Mouse (Mus musculus) NIH3T3 (cell line): ENCODE results near the gene Ptprb.

Source experiments
- DNase-seq: peaks from one replicate; pipeline ENCODE4 v3.0.0-alpha.2; 2012; ENCODE audit warnings: low read depth

Gene Ptprb

DNA sequence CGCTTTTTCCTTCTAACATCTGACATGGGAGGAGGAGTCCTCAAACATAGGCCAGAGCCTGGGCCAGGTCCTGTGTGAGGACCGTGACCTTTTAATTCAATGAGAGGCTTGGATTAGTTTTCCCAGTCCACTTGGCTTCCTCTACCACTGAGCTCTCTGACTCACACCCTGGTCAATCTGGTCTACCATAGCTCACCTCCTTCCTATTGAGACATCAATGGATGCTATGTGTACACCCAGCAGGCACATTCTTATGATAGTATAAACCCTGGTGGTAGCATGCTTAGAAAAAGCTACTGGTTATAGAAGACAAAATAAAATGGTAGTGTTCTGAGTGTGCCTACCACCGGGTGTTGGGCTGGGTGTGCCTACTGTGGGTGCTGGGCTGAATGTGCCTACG lies 21.1 kb downstream of the Ptprb start:
- peak; percentile 40 for DNase-seq

DNA sequence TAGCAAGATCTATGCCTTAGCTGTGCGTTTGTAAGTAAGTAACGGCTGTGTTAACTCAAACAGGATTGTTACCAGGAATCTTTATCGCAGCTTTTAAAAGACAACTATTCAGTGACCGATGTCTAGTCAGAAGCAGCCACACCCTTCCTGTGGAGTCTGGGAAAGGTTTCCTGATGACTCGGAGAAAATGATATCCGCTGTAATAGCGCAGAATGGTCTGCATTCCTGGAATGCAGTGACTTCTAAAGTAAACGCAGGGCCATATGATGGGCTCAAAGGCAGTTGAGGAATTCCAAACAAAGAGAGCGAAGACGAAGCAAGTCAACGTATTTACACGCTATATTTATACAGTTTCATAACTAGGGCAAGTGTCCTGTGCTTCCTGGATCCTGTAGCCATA lies 22.5 kb downstream of the Ptprb start:
- peak; percentile 24 for DNase-seq

DNA sequence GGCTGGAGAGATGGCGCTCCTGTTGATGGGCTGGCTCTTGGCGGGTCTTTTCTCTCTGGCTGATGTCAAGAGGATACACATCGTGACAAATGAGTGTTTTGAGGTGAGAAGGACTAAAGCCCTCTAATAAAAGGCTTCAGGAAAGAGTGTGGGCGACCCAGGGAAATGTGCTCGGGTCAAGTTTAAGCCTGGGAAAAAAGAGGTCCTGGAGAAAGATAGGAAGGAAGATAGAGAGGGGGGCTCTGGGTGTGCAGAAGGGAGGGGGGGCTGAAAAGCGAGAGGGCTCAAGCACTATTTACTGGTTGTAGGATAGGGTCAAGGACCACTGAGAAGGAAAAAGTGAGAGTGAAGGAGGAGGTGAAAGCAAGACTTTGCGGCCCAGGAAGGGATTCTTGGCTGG lies 25.5 kb downstream of the Ptprb start:
- no peak for DNase-seq

DNA sequence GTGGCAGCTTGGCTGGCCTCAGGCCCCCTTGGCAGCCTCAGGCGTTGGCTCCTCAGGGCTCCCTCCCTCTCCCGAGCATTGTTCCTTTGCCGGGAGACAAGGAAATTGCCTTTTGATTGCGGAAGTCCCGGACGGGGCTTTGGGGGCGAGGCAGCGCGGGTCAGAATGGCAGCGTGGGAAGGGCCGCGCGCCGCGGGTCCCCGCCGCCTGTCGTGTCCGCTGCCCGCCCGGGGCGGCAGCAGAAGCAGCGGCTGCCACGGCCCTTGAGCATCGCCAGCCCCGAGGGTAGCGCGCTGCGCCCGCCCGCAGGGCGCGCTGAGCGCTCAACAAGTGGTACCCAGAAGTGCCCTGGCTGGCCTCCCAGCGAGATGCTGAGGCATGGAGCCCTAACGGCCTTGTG lies 25.9 kb downstream of the Ptprb start:
- no peak for DNase-seq

DNA sequence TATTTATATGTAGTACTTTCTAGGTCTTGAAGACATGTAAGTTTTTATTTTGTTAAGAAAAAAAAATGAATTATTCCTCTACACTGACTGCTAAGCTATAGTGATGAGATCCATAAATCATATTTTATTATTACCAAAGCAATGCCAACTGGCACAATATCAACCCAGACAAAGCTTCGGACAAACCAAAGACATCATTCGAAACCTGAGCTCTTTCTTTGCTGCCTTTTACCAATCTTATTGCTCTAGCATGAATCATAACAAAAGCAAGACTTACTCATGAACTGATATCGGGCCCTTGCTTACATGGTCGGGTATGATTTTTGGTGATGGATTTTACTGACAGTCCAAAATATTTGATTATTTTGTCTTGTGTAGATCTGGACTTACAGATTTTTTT lies 29.0 kb downstream of the Ptprb start:
- DNase-seq, result peak; percentile 79

DNA sequence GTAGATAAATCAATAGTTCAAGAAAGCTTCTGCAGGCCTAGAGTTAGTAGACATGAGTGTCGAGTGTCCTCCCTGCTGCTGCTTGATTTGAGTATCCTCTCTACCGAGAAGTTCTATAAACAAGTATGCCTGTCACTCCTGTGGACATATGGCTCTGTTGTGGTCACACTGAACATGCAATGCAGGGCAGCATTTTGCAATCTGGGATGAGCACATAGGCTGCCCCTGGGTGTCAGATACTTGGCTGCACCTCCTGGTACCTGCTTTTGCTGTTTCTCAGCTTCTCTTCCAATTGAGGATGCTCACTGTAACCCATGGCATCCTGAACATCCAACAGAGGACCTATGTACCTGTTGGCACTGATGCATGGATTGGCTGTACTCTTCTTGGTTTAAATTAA lies 34.1 kb downstream of the Ptprb start:
- no peak for DNase-seq

DNA sequence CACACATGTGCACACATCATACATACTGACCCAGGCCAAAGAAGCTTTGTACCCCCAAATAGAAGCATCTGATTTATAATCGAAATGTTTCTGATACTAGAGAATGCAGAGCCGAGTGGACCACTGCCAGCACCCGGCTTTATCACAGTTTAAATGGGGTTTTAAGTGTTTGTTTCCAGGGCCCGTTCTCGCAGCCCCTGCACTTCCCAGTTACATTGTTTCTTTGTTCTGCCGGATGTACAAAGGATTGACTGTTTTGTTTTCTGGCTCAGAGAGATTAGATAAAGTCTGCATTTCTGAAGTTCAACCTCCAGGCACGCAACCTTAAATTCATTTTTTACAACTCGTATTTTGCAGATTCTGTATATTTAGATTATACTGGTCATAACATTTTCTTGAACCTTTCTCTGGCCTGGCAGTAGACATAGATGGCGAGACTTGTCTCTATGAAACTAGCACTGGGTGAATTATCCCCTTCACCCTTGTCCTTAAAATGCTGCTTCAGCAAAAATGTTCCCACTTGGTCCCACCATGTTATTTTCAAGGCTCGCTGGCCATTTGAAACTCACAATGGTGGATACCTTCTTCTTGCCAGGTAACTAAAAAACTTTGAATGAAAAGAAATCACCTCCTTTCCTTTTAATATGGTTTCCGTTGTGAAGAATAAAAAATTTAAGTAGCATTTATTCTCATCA lies 35.3 kb downstream of the Ptprb start:
- DNase-seq, result no peak

DNA sequence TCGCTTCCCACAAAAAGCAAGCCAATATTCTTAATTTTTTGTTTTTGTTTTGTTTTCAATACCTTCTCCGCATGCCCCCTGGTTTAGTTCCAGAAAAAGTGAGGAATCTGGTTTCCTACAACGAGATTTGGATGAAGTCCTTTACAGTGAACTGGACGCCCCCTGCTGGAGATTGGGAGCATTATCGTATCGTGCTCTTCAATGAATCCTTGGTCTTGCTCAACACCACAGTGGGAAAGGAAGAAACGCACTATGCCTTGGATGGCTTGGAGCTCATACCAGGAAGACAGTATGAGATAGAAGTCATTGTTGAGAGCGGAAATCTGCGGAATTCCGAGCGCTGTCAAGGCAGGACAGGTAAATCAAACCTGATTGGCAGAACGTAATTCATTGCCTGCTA lies 43.9 kb downstream of the Ptprb start:
- peak; percentile 96 for DNase-seq

DNA sequence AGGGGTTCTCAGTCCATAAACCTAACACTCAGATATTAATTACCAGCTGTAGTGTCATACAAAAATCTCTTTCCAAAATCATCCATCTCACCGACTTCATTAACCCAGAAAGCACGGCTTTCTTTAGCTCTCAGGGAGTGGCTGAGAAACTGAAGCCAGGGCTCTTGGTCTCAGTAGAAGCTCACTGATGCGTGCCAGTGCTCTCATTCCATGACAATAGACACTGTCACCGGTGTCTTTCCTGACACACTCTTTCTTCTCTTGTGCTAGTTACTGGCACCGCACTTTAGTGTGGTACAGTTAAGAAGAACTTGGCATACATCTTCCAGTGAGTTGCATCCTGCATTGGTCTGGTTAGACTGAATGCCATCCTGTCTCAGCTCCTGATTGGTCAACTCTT lies 53.8 kb downstream of the Ptprb start:
- no peak for DNase-seq

DNA sequence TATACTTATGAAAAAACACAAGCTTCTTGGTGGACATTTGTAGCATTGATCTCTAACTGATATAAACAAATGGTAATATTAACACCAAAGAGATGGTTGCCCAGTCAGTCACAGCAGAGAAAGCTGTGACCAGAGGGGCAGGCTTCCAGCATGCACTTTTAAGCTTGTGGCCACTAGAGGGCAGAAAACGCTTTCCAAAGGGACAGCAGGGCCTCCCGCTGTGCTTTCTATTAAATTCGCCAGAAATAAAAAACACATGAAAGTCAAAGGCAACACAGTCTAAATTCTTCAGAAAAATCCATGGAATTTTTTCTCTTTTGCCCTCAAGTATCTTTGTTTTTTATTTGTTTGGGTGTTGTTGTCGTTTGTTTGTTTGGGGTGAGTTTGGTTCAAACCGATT lies 55.1 kb downstream of the Ptprb start:
- peak; percentile 94 for DNase-seq

DNA sequence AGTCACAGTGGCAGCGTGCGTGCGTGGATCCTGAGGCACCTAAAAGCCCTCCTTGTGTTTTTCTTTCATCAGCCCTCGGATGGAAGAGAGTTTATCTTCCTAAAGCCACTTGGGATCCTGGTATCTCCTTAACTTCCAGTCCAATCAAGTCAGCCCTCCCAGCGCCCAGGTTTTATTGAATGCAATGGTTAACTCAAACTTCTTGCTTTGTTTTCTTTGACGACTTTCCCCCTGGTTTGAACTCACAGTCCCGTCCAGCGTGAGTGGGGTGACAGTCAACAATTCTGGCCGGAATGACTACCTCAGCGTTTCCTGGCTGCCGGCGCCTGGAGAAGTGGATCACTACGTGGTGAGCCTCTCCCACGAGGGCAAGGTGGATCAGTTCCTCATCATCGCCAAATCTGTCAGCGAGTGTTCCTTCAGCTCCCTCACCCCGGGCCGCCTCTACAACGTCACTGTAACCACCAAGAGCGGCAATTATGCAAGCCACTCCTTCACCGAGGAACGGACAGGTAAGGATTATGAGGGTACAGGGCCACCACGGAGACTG lies 55.7 kb downstream of the Ptprb start:
- no peak for DNase-seq

DNA sequence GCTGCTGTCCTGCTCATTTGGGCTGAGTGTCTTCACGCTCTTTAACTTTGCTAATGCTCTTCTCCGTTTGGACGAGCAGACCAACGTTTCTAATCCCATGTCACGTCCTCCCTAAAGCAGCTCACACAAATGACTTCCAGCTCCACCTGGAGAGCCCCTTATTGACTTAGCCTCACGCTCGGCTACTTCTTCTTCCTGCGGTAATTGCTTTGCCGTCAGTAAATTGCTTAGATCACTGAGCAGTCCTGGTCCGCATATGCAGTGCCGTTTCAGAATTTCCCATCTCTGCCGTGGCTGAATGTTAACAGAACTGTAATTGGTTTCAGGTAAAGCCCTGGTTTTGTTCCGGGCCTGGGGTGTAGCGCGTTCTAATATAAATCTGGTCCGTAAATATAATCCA lies 58.3 kb downstream of the Ptprb start:
- no peak for DNase-seq

DNA sequence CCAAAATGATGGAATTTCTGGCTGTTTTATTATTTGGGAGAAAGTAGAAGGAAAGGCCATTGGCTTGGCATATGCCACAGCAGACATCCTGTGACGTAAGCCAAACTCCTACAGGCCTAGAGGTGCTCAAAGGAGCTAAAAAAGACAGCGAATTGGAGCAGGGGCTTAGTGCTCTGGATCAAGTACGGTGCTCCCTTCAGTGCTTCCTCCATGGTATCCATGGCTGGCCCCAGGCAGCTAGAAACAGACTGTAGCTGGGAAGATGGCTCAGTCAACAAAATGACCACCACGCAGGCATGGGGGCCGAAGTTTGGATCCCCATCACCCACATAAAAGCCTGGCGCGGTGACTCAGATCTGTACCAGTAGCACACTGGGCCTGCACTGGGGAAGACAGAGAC lies 58.8 kb downstream of the Ptprb start:
- DNase-seq, result no peak

DNA sequence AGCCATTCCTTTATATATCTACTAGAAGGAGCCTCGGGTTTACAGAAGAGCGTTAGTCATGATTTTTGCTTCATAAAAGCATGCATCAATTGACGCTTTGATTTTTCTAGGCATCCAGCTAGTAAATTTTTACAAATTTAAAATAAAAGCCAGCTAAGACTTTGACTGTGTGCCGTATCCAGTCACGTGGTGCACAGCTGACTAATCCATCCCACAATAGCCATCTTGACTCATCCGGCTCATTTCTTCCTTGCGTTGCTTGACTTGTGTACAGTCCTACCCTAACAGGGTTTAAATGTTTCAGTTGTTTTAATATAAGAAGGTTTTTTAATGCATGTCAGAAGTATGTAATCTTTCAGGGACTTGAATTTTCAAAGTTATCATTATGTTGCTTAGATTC lies 60.0 kb downstream of the Ptprb start:
- peak; percentile 38 for DNase-seq

DNA sequence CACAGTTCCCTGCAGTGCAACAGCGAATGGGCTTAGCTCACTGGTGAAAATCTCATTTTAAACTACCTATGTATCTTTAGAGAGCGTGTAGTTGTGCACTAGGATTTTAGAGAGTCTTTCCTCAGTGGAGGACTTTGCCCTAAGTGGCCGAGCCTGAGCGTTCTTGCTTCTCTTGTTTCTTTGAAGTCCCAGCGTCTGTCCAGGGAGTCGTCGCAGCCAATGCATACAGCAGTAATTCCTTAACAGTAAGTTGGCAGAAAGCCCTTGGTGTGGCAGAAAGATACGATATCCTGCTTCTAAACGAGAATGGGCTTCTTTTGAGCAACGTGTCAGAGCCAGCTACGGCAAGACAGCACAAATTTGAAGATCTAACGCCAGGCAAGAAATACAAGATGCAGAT lies 65.9 kb downstream of the Ptprb start:
- DNase-seq, result no peak

DNA sequence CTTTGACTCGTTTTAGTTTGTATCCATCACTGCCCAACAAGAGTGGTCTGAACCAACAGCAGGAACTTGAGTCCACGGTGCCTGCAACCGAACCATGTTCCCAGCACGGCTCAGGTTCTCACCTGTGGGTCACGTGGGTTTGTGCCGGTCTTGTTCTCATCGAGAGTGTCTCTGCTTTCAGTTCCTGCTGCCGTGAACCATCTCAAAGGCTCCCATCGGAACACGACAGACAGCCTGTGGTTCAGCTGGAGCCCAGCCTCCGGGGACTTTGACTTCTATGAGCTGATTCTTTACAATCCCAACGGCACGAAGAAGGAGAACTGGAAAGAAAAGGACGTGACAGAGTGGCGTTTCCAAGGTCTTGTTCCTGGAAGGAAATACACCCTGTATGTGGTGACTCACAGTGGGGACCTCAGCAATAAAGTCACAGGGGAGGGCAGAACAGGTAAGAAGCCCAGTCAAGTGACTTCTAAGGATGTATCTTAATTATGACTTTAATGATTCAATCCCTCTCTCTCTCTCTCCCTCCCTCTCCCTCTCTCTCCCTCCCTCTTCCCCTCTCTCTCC lies 71.4 kb downstream of the Ptprb start:
- DNase-seq, result no peak

DNA sequence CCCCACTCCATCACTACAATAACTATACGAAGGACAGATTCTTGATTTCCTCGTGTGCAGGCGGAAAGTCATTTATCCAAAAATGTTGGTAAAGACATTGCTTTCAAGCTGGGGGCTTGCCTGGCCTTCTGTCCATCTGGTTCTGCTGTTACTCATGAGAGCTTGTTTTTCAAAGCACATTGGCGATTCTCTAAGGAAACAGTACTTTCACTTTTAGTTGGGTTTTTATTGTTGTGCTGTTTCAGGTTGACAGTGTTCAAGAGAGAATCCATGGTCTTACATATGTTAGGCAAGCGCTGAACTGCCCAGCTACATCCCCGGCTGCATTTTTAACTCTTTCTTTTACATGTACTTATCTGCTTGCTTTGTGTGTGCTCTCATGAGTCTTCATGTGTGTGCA lies 73.7 kb downstream of the Ptprb start:
- peak; percentile 13 for DNase-seq

DNA sequence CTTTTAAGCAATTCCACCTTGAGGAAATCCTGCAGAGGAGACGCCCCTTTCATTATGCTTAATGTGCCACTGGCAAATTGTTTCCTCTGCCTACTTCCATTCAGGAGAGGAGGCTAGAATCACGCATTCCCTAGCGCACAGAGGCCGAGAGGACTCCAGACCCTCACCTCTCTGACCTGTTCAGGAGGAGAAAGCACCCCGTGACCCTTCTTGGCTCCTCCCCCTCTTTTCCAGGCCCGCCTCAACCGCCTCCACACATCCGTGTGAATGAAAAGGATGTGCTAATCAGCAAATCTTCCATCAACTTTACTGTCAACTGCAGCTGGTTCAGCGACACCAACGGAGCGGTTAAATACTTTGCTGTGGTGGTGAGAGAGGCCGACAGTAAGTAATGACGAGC lies 75.2 kb downstream of the Ptprb start:
- DNase-seq, result no peak

DNA sequence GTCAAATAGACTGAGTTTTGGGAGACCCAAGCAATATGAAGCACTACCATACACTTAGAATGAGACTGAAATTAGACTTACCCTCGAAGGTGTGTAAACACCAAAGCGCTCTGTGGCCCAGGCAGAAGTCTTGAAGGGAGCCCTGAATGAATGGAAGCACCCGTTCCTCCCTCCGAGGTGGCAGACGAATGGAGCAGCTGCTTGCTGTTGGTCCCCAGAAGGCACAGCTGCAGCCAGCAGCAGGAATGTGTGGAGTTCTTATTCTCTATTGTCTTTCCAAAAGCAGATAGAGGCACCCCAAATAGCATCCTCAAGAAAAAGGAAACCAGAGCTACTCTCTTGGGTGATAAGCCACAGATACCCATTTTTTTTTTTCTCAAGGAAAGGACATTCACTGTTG lies 79.0 kb downstream of the Ptprb start:
- no peak for DNase-seq

DNA sequence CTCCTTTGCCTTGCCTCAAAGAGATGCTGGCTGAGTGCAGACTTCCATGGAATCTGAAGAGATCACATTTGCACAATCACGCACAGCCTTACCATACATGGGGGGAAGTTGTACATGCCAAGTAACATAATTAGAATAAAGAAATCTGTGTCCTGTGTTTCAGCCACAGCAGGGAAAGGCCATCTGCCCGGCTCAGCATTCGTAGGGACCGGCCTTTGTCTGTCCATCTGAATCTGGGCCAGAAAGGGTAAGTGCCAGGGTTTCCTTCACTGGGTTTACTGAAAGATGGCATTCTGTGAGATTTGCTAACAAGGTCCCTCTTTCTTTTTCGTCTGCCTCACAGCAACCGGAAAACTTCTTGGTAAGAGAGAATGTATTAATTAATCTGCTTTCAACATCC lies 86.9 kb downstream of the Ptprb start:
- no peak for DNase-seq

DNA sequence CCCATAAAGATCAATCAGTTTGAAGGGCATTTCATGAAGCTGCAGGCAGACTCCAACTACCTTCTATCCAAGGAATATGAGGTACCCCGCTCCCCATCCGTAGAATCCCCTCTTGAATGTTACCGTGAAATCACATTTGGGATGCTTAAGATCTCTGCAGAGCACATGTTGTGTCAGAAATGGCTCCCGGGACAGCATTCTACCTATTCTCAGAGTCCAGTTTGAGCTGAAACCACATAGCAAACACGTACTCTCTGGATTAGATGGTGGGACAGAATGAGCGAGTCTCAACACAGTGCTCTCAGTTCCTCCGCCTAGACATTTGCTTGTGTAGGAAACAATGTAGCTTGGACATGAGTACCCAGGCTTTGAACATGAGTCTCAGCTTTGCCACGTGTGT lies 87.3 kb downstream of the Ptprb start:
- no peak for DNase-seq

DNA sequence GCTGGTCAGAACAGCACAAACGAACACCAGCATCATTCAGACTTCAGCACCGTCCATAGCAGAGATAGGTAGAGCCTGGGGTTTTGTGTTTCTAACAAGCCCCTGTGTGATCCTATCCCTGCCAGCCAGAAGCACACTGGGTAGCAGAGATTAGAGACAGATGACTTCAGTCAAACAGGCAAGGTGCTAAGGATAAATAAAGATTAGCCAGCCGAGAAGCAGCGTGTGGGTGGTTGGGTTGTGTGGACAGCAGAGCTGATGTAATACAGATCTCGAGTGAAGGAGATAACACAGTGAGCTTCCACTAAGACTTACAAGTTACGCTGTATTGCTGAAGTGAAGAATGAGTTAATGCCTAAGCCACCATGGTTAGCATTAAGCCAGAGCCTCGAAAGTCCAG lies 89.4 kb downstream of the Ptprb start:
- no peak for DNase-seq

DNA sequence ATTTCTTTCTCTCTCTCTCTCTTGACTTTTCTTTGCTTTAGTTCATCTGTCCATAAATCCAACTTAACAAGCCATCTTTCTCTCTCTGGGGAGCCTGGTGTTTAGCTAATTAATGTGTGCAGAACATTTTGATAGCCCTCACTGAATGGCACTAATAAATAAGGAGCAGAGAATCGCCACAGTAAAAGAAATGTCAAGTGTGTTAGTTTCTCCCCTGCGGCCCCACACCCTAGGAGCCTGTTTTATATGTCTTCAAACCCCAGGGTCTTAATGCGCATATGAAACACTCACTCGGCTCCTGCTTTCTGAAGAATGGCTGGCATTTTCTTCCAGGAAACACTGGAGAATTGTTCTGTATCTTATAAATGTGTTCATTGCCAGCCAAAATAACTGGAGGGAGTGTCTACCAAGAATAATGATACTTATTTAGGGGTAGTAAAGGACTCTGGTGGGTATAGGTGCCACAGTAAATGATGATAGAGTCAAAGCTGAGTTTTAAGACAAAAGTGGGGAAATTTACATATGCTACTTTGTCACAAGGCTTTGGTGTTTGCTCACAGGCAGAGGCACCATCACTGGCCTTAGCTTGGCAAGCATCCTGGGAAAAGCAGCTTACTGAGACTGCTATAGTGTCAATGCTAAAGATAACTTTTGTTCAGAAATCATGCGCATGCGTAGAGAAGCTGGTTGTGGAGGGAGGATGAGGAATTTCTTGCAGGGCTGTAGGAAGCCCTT lies 95.8 kb downstream of the Ptprb start:
- DNase-seq, result no peak
